Mouse (Mus musculus) common myeloid progenitor, adult 5-6 weeks (primary cell): ENCODE results near the gene Lifr. TPM values are rescaled to one million over a fixed set of nuclear protein-coding genes. Genes with fewer than 3 reads are reported as not detected.

Experiments used
- ATAC-seq: replicated peaks from 2 replicates; pipeline ENCODE4 v1.8.0; 2016; ENCODE audit warnings: low read depth, mild to moderate bottlenecking, moderate TSS enrichment, inconsistent platforms; ENCODE audit not compliant: poor library complexity, severe bottlenecking
- total RNA-seq: library from RNA; stranded (forward); fragments of 200-1000, 187-1606 nt; gene quantifications from 2 replicates; pipeline ENCODE4 v1.2.3, GENCODE M21; 2017

The Lifr gene
- total RNA-seq, 1 experiment from 2014 or later = 0.41 TPM

- ATAC-seq = no peak
These were observed 104.4 kb downstream of the Lifr start for GRCm38 (mm10) chr15:7194748-7195221.

GRCm38 (mm10) chr15:7197652-7198445 lies 107.4 kb downstream of the Lifr start:
- no peak for ATAC-seq

DNA sequence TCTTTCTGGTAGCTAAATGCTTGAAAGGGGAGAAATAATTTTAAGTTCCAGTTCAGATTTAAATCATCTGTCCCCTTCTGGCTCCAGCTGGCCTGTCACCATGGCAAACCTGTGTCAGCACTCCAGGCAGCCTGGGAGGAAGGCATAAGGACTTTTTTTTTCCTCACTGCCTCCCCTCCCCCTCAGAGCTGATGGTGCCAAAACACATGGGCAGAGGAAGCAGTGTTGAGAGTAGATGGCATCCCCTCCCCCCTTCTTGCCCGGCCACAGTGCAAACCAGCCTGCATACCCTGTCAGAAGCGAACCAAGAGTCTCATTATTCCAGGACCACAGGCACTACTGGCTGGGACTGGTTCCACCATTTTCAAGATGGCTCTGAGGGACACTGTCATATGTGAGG lies 108.4 kb downstream of the Lifr start:
- ATAC-seq = no peak

DNA sequence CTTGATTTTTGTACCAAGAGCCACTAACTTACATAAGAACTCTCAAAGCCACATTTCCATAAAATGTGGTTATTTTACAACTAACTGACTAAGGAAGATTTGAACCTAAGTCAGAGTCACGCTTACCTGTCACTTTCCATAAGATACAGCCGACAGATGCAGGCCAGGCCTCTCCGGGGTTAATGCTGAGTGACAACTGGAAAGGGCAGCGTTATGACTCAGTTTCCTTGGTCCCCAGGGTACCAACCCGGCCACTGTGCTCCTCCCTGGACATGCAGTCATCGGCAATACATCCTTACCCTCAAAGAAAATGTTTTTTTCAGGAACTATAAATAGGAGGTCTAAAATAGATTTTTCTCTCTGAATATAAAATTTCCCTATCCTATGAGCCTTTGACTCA lies 109.9 kb downstream of the Lifr start:
- no peak for ATAC-seq

- ATAC-seq = no peak
These were observed 111.3 kb downstream of the Lifr start for GRCm38 (mm10) chr15:7201421-7202380.

- no peak for ATAC-seq
These were observed 112.6 kb downstream of the Lifr start for GRCm38 (mm10) chr15:7202981-7203380.

GRCm38 (mm10) chr15:7203606-7204330 lies 113.4 kb downstream of the Lifr start:
- no peak for ATAC-seq

- no peak for ATAC-seq
These were observed 114.5 kb downstream of the Lifr start for GRCm38 (mm10) chr15:7204917-7205316.

- ATAC-seq = no peak
These were observed 115.7 kb downstream of the Lifr start for GRCm38 (mm10) chr15:7206110-7206509.

DNA sequence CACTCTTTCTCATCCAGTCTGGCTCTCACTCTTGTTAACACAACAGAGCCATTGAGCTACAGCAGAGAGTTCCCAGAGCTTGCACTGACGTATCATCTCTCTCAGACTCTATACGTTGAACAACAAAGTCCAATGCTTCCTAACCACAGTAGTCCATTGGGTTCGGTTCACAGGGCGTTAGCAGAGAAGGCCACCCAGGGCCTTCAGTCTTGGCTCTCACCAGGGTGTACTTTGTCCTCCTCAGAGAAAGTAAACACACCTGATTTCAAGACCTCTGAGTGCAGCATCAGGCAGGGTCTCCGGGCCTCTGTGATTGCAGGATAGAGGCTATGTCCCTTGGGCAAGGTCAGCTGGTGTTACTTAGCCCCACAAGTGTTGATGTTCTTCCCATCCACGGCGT lies 116.9 kb downstream of the Lifr start:
- no peak for ATAC-seq

DNA sequence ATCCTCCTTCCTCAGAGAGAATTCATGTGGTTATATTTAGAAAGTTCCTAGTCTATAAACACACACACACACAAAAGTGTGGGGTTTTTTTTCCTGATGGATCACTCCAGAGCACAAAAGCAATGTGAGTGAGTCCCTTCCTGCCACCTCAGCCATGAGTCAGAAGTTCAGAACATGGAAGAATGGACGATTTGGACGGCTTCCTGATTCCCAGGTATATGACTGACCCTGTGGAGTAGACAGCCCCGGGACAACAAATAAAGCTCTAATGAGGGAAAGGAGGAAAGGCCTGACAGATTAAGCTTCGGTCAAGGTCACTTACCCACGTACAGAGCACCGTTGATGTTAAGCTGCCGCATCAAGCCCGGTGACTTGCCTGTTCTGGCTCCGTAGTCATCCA lies 117.8 kb downstream of the Lifr start:
- ATAC-seq = no peak

- no peak for ATAC-seq
These were observed 123.3 kb downstream of the Lifr start for GRCm38 (mm10) chr15:7213683-7214082.

DNA sequence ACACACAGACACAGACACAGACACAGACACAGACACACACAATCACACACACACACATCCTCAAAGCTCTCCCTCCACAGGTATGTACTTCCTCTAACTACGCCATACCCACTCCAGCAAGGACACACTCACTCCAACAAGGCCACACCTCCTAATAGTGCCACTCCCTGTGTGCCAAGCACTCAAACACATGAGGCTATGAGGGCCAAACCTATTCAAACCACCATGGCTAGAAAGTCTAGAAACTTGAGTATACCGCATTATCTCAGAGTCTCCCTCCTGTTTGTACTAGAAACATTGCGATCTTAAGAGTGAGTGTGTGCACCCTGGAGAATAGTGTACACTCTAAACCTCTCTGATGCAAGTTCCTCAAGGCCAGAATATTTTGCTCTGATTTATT lies 125.4 kb downstream of the Lifr start:
- no peak for ATAC-seq

DNA sequence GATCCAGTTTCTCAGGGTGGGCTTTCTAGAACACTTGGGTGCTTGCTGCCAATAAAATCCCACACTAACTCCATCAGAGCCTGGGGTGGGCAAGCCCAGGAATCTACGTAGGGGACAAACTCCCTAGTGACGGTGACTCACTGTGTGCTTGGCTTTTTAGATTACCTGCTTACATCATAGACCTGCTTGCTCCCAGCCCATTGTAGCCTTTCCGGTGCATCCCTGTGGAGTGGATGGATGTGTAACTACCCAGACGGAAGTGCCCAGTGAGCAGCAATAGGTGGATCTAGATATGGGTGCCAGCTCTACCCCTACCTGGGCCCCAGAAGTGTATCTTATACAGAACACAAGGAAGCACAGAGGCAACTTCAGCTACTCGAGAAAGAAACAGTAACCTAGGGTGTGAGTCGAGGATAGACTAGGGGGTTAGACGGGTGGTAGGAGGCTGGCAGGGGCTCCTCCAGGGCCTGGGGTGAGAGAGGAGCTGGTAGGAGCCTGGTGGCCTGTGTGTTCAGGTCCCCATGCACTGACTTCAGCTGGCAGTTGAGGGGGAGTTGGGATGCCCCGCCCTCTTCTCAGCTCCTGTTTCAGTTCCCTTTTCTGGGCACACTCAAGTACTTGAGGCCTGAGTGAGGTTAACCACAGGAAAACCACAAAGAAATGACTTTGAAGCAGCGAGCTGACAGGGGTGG lies 126.3 kb downstream of the Lifr start:
- ATAC-seq = peak; percentile 96

GRCm38 (mm10) chr15:7217273-7217598 lies 126.8 kb downstream of the Lifr start:
- ATAC-seq = no peak

GRCm38 (mm10) chr15:7222809-7223208 lies 132.4 kb downstream of the Lifr start:
- ATAC-seq = no peak

- no peak for ATAC-seq
These were observed 133.8 kb downstream of the Lifr start for GRCm38 (mm10) chr15:7224151-7224775.

- peak; percentile 95 for ATAC-seq
These were observed 135.8 kb downstream of the Lifr start for GRCm38 (mm10) chr15:7226225-7226624.

DNA sequence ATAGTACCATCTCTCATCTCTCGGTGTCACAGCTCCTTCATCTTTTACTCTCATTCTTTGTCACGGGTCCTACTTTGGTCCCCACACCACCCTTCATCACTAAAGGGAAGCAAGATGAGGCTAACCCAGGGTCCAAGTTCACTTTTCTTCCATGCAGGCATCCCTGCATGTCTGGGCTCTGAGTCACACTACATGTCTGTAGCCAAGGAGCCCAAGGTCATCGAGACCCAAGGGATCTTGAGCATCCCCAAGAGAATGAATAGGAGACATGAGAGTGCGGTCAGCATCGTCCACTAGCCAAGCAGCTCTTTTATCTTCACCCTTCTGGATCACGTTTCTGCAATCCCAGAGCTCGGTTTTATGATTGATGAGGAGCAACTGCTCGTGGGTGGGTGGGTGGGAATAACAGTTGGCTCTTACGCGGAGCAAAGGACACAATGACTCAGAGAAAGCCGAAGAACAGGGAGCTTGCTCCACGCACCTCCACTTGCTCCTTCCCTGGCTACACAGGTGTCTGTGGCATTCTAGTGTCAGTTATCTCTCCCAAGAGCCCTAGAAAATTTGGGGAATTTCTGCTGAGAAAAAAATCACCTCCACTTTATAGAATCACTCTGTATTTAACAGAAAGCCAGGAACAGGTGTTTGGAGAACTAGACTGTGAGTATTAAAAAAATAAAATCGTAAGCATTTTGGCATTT lies 143.1 kb downstream of the Lifr start:
- no peak for ATAC-seq
